Mouse (Mus musculus) limb, embryonic 10.5 days (tissue): Measurements from ENCODE around the gene Cped1. TPM values are rescaled to one million over a fixed set of nuclear protein-coding genes. Genes with fewer than 3 reads are reported as not detected.

Experiments used
- DNase-seq: peaks from one replicate; pipeline ENCODE4 v3.0.0-alpha.2; 2017; ENCODE audit warnings: low spot score
- H3K27ac ChIP-seq: fragments of 300-500 bp; sonication (generic); 2 replicates; pipeline ENCODE4 v1.5.1; 2016; ENCODE audit warnings: mild to moderate bottlenecking
- H3K27me3 ChIP-seq: fragments of 300-500 bp; sonication (generic); 2 replicates; pipeline ENCODE4 v1.6.1; 2016; ENCODE audit warnings: low read depth, mild to moderate bottlenecking; ENCODE audit not compliant: poor library complexity, severe bottlenecking
- H3K36me3 ChIP-seq: fragments of 300-500 bp; sonication (generic); 2 replicates; pipeline ENCODE4 v1.6.1; 2016; ENCODE audit warnings: mild to moderate bottlenecking, moderate library complexity
- H3K4me1 ChIP-seq: fragments of 300-500 bp; sonication (generic); 2 replicates; pipeline ENCODE4 v1.6.1; 2016
- H3K4me3 ChIP-seq: fragments of 300-500 bp; sonication (generic); 2 replicates; pipeline ENCODE4 v1.5.1; 2016; ENCODE audit warnings: mild to moderate bottlenecking, moderate library complexity
- H3K9me3 ChIP-seq: fragments of 300-500 bp; sonication (generic); replicated peaks from 2 replicates; pipeline ENCODE4 v1.6.1; 2016; ENCODE audit warnings: mild to moderate bottlenecking
- WGBS: fragments of 180-500 bp; shearing (Covaris S2); methylation state at CpG from one replicate; pipeline ENCODE4 v1.1.7; 2016; 5-methylcytosine and 5-hydroxymethylcytosine counted together
- polyA plus RNA-seq: library from polyadenylated mRNA; unstranded; fragments of >200 nt; fragmentation: Nextera tagmentation; extraction: Ambion mirVana; gene quantifications from 2 replicates; pipeline ENCODE4 v1.2.1, GENCODE M21; 2016

Gene Cped1
- polyA plus RNA-seq, 1 experiment from 2014 or later = 63.8 TPM

DNA sequence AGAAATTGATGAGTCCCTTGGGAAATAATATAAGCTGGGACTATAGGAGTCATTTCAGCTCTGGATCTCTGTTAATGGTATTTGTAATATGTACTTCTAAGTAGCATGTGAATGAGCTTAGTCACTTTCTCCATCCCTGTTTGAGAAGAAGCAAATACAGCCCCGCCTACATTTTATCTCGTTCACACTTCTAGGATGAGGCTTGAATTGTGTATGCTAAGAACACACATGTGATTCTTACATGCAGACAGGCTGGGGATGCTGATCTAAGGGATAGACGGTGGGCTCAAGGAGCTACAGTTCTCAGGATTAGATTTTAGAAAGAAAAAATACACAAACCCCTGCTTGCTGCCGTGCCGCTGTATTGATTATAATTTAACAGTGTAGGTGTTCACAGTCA is 35.0 kb downstream of the Cped1 start:
- H3K4me3 ChIP-seq = no peak overlapping the region
- no peaks in the 10 kb centered on the region for H3K9me3 ChIP-seq
- H3K36me3 ChIP-seq = peaks cover 63% of the 10 kb centered on the region
- peaks cover 51% of the 10 kb centered on the region for H3K4me1 ChIP-seq
- 95% methylated on average over 5 of the region's 5 CpGs for WGBS
- no peaks in the 10 kb centered on the region for H3K27me3 ChIP-seq
- DNase-seq = no peak
- H3K27ac ChIP-seq = no peak overlapping the region

- Histone ChIP-seq H3K36me3 (peaks cover 57% of the 10 kb centered on the region), H3K4me1 (peaks cover 52% of the 10 kb centered on the region), H3K27me3 (no peaks in the 10 kb centered on the region), H3K27ac (no peak overlapping the region), H3K9me3 (no peaks in the 10 kb centered on the region), H3K4me3 (no peak overlapping the region)
- no peak for DNase-seq
- 91% methylated on average over 3 of the region's 3 CpGs for WGBS
These were observed 35.6 kb downstream of the Cped1 start for GRCm38 (mm10) chr6:22021315-22021714.

DNA sequence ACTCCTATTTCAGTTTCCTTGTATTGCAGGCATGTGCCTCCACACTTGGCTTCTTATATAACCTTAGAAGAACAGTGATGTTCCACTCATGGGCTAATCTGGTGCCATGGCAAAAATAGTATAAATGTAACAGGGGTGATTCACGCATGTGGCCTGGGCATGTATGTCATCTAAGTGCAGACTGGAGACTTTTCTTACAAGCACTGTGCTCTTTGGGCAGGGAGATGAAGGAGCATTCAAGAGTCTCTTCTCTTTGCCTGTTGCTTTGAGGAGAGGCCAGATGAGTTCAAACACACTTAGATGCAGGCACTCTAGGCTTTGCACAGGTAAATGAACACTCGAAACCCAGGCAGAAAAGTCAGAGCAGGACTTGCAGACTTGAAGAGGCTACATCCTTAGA is 38.5 kb downstream of the Cped1 start:
- WGBS = 85% methylated on average over 2 of the region's 2 CpGs

DNA sequence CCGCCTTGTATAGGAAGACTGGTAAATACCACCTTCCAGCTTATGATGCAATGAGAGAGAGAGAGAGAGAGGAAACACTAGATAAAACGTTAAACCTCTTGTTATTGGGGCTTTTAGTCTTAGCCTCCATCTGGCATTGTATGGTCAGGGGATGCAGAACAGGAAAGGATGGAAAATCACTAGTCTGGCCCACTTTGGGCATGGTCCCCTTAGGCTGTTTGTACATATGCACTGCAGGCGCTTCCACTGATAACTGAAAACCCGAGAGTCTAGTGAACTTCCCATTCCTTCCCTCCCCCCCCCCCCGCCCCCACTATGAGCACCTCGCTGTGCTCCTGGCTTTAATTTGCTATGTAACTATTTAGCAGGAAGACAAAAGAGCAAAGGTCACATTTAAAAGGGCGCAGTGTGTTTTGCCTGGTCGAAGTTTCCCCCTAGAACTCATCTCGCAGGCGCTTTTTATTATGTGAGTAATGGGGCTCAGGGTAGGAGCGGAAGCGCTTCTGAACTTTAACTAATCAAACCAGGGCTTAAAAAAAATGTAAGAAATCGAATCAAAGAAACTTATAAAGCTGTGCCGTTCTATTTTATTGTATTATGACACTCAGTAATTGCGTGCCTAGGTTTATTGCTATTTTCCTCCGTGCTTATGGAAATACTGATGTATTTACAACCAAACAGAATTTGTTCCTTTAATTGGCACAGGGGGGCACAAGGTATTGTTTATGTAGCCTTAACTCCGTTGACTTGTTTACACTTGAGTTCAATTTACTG is 40.1 kb downstream of the Cped1 start:
- Histone ChIP-seq H3K27ac (peak overlapping the region; percentile 89), H3K9me3 (no peaks in the 10 kb centered on the region), H3K27me3 (no peaks in the 10 kb centered on the region), H3K4me1 (peaks cover 56% of the 10 kb centered on the region), H3K4me3 (peak overlapping the region; percentile 28), H3K36me3 (peaks cover 28% of the 10 kb centered on the region)
- peak; percentile 75 for DNase-seq
- WGBS = 5% methylated on average over 17 of the region's 17 CpGs

More for the DNA sequence above, 38.5 kb downstream of the Cped1 start:
- Histone ChIP-seq H3K9me3 (no peaks in the 10 kb centered on the region), H3K4me1 (peaks cover 54% of the 10 kb centered on the region), H3K36me3 (peaks cover 36% of the 10 kb centered on the region), H3K27me3 (no peaks in the 10 kb centered on the region), H3K27ac (peak overlapping the region; percentile 89; the same call in 1 of the 2 replicates), H3K4me3 (no peak overlapping the region)
- DNase-seq = no peak

- no peaks in the 10 kb centered on the region for H3K9me3 ChIP-seq
- H3K27ac ChIP-seq = peak overlapping the region; percentile 89
- no peak for DNase-seq
- 8% methylated on average over 4 of the region's 4 CpGs for WGBS
- peaks cover 25% of the 10 kb centered on the region for H3K36me3 ChIP-seq
- H3K27me3 ChIP-seq = no peaks in the 10 kb centered on the region
- peaks cover 56% of the 10 kb centered on the region for H3K4me1 ChIP-seq
- peak overlapping the region; percentile 28 for H3K4me3 ChIP-seq
These were observed 40.6 kb downstream of the Cped1 start for GRCm38 (mm10) chr6:22026358-22026673.

- peak overlapping the region; percentile 89 for H3K27ac ChIP-seq
- H3K27me3 ChIP-seq = no peaks in the 10 kb centered on the region
- peaks cover 56% of the 10 kb centered on the region for H3K4me1 ChIP-seq
- H3K4me3 ChIP-seq = peak overlapping the region; percentile 28; the same call in 1 of the 2 replicates
- 58% methylated on average over 9 of the region's 9 CpGs for WGBS
- H3K36me3 ChIP-seq = peaks cover 19% of the 10 kb centered on the region
- DNase-seq = no peak
- no peaks in the 10 kb centered on the region for H3K9me3 ChIP-seq
These were observed 41.3 kb downstream of the Cped1 start for GRCm38 (mm10) chr6:22026761-22027594.

GRCm38 (mm10) chr6:22027854-22028253 is 42.1 kb downstream of the Cped1 start:
- H3K27me3 ChIP-seq = no peaks in the 10 kb centered on the region
- no peaks in the 10 kb centered on the region for H3K9me3 ChIP-seq
- H3K36me3 ChIP-seq = peaks cover 12% of the 10 kb centered on the region
- DNase-seq = no peak
- H3K4me1 ChIP-seq = peaks cover 56% of the 10 kb centered on the region
- WGBS = 92% methylated on average over 2 of the region's 2 CpGs
- H3K27ac ChIP-seq = peak overlapping the region; percentile 64; the same call in 1 of the 2 replicates
- H3K4me3 ChIP-seq = no peak overlapping the region

GRCm38 (mm10) chr6:22030381-22030780 is 44.7 kb downstream of the Cped1 start:
- 82% methylated on average over 7 of the region's 7 CpGs for WGBS
- DNase-seq = no peak
- Histone ChIP-seq H3K4me3 (no peak overlapping the region), H3K36me3 (peaks cover 11% of the 10 kb centered on the region; the same call in 1 of the 2 replicates), H3K27me3 (no peaks in the 10 kb centered on the region), H3K9me3 (no peaks in the 10 kb centered on the region), H3K27ac (no peak overlapping the region; the same call in 1 of the 2 replicates), H3K4me1 (peaks cover 53% of the 10 kb centered on the region)

DNA sequence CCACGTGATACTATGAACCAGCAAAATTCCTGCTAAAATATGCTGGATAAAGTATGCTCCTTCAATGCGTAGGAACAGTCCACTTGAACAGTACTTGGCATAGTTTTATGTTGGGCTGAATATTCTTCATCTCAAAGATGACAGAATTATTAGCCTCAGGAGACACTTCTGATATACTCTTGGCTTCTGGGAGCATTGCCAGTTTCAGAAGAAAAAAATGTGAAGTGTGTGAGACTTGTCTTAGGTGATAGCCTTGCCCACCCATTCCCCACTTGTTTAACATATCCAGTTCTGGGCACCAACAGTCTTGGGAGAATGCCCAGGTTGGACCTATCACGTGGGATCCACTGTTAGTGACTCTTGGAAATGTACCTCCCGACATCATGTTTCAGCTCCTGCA is 47.5 kb downstream of the Cped1 start:
- no peak for DNase-seq
- Histone ChIP-seq H3K27me3 (no peaks in the 10 kb centered on the region), H3K27ac (no peak overlapping the region), H3K9me3 (no peaks in the 10 kb centered on the region), H3K36me3 (peaks cover 8% of the 10 kb centered on the region; the same call in 1 of the 2 replicates), H3K4me3 (no peak overlapping the region), H3K4me1 (peaks cover 36% of the 10 kb centered on the region)
- 81% methylated on average over 4 of the region's 4 CpGs for WGBS

DNA sequence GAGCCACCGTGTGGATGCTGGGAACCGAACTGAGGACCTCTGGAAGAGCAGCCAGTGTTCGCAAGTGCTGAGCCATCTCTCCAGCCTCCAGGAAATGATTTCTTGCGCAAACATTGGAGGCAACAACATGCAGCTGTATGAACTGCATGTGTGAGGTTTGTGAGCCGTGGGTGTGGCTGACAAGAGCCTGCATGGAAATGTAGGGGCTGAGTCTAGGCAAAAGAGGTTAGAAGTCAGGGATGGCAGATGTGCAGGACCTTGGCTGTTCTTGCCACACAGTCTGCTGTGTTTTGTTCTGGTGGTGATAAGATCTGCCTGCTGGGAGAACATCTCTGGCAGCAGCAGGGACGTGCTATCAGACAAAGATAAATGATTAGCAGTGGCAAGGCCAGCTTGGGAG is 49.7 kb downstream of the Cped1 start:
- no peak overlapping the region for H3K27ac ChIP-seq

GRCm38 (mm10) chr6:22035895-22036294 is 50.2 kb downstream of the Cped1 start:
- Histone ChIP-seq H3K4me1 (peaks cover 19% of the 10 kb centered on the region), H3K27ac (no peak overlapping the region), H3K36me3 (peaks cover 25% of the 10 kb centered on the region), H3K4me3 (no peak overlapping the region), H3K27me3 (no peaks in the 10 kb centered on the region), H3K9me3 (no peaks in the 10 kb centered on the region)
- no peak for DNase-seq
- 76% methylated on average over 3 of the region's 3 CpGs for WGBS

More for the DNA sequence above, 49.7 kb downstream of the Cped1 start:
- Histone ChIP-seq H3K27me3 (no peaks in the 10 kb centered on the region), H3K4me3 (no peak overlapping the region), H3K4me1 (peaks cover 20% of the 10 kb centered on the region), H3K9me3 (no peaks in the 10 kb centered on the region), H3K36me3 (peaks cover 22% of the 10 kb centered on the region)
- DNase-seq = no peak
- WGBS = 76% methylated on average over 6 of the region's 6 CpGs

- peaks cover 25% of the 10 kb centered on the region for H3K36me3 ChIP-seq
- H3K4me3 ChIP-seq = no peak overlapping the region
- H3K27me3 ChIP-seq = no peaks in the 10 kb centered on the region
- H3K4me1 ChIP-seq = peaks cover 19% of the 10 kb centered on the region
- no peak for DNase-seq
- 83% methylated on average over 8 of the region's 8 CpGs for WGBS
- no peaks in the 10 kb centered on the region for H3K9me3 ChIP-seq
- H3K27ac ChIP-seq = no peak overlapping the region
These were observed 50.7 kb downstream of the Cped1 start for GRCm38 (mm10) chr6:22036396-22036795.

- Histone ChIP-seq H3K9me3 (no peaks in the 10 kb centered on the region), H3K36me3 (peaks cover 25% of the 10 kb centered on the region), H3K4me1 (peaks cover 19% of the 10 kb centered on the region), H3K27ac (no peak overlapping the region), H3K4me3 (no peak overlapping the region), H3K27me3 (no peaks in the 10 kb centered on the region)
- DNase-seq = no peak
- 75% methylated on average over 1 of the region's 1 CpGs for WGBS
These were observed 51.2 kb downstream of the Cped1 start for GRCm38 (mm10) chr6:22036911-22037310.
